ENCODE assay signal across 11 mouse cellular contexts in the genomic region with DNA sequence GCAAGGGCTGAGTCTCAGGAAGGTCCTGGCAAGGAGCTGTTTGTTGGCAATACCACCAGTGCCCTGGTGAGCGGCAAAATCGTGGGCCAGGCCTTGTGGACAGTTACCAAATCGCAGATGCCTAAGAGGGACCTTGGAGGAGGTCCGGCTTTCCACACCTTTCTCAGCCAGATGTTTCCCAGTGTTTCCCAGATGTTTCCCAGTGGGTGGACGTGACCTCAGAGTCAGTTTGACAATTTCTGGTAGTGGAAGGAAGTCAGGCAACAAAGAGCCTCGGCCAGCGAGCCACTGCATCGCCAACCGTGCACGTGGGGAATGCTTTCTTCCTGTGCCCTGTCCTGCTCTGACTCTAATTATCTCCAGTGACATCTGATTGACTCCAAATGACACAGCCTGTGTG.
DNase-seq lines count a peak whose midpoint lies in the region; ATAC-seq and TF ChIP-seq lines count a peak whose summit lies in the region.
"Had no signal": no experiment of that assay in that cellular context is flagged by ENCODE, and none has a peak within 500 bp of the region (broad histone marks: within the 10 kb centered on the region; RNA-seq: fewer than 3 reads in every experiment).

No protein-coding gene starts in this region.

- H3K4me2 ChIP-seq in hindbrain, postnatal 0 days (ENCODE audit: low read depth, low read length): no peak overlapping the region
- H3K4me2 ChIP-seq in hindbrain, embryonic 14.5 days (replicated peaks): no peak overlapping the region
- H3K4me2 ChIP-seq in limb, embryonic 11.5 days (ENCODE audit: low read depth, severe bottlenecking): no peak overlapping the region
- H3K4me2 ChIP-seq: embryonic facial prominence, embryonic 15.5 days had no signal

- H3K27me3 ChIP-seq in hindbrain, postnatal 0 days (ENCODE audit: insufficient read depth, low read length): no peaks in the 10 kb centered on the region
- H3K27me3 ChIP-seq in hindbrain, embryonic 14.5 days (ENCODE audit: control insufficient read depth, insufficient read depth, low read length): no peaks in the 10 kb centered on the region
- no peaks in the 10 kb centered on the region for H3K27me3 ChIP-seq in limb, embryonic 11.5 days (ENCODE audit: control insufficient read depth, insufficient read depth, low read length)
- H3K27me3 ChIP-seq: embryonic facial prominence, embryonic 15.5 days had no signal

- 0 out of 2 replicates have a peak, but pooled peaks cover 7% of the 10 kb centered on the region for H3K4me1 ChIP-seq in hindbrain, postnatal 0 days (ENCODE audit: insufficient read depth, low read length)
- peaks cover 4% of the 10 kb centered on the region; the same call in 1 of the 2 replicates for H3K4me1 ChIP-seq in hindbrain, embryonic 14.5 days (replicated peaks; ENCODE audit: control insufficient read depth, insufficient read depth, low read length)
- peaks cover 31% of the 10 kb centered on the region for H3K4me1 ChIP-seq in limb, embryonic 11.5 days (ENCODE audit: control insufficient read depth, insufficient read depth, low read length)

- H3K9ac ChIP-seq in hindbrain, postnatal 0 days (replicated peaks; ENCODE audit: low read length): no peak overlapping the region
- no peak overlapping the region for H3K9ac ChIP-seq in hindbrain, embryonic 14.5 days
- H3K9ac ChIP-seq in limb, embryonic 11.5 days (ENCODE audit: low read length): no peak overlapping the region
- H3K9ac ChIP-seq: embryonic facial prominence, embryonic 15.5 days; liver, embryonic 14.5 days had no signal

- no peaks in the 10 kb centered on the region for H3K36me3 ChIP-seq in hindbrain, postnatal 0 days (ENCODE audit: insufficient read depth, low read length)
- no peaks in the 10 kb centered on the region for H3K36me3 ChIP-seq in hindbrain, embryonic 14.5 days (replicated peaks; ENCODE audit: control insufficient read depth, insufficient read depth)
- no peaks in the 10 kb centered on the region for H3K36me3 ChIP-seq in limb, embryonic 11.5 days (ENCODE audit: control insufficient read depth, insufficient read depth, low read length)
- H3K36me3 ChIP-seq: embryonic facial prominence, embryonic 15.5 days had no signal

- DNase-seq in embryo, embryonic 10 days (ENCODE audit: low spot score): peak; percentile 51
- DNase-seq in embryo, embryonic 9.5 days (ENCODE audit: extremely low spot score): no peak
- no peak for DNase-seq in hindbrain, postnatal 0 days (ENCODE audit: low spot score)
- no peak for DNase-seq in hindbrain, embryonic 14.5 days (ENCODE audit: low spot score)
- DNase-seq in cerebellum, postnatal 10 days: peak; percentile 80 to 86
- DNase-seq in limb, embryonic 11.5 days (ENCODE audit: low spot score): peak; percentile 52
- no peak for DNase-seq in thymus, postnatal 36 days
- DNase-seq in adipocyte (ENCODE audit: low spot score): no peak
- DNase-seq: kidney, adult 11 months had no signal

- no peak for TF ChIP-seq CTCF in hindbrain, postnatal 0 days (IDR thresholded peaks at IDR 0.05; ENCODE audit: low read depth)

- peak; percentile 19; the same call in 1 of the 2 replicates for ATAC-seq in hindbrain, postnatal 0 days
- ATAC-seq in hindbrain, embryonic 14.5 days (ENCODE audit: low FRiP score): no peak
- ATAC-seq in limb, embryonic 11.5 days (ENCODE audit: insufficient number of reproducible peaks, low FRiP score, low TSS enrichment, low read depth): 0 out of 2 replicates have a peak, but pooled peaks have one; percentile 24

- H3K4me3 ChIP-seq in hindbrain, postnatal 0 days (ENCODE audit: low read length): no peak overlapping the region
- H3K4me3 ChIP-seq in hindbrain, embryonic 14.5 days (replicated peaks; ENCODE audit: low read length): no peak overlapping the region
- no peak overlapping the region for H3K4me3 ChIP-seq in limb, embryonic 11.5 days (ENCODE audit: low read depth, low read length)
- H3K4me3 ChIP-seq: embryonic facial prominence, embryonic 15.5 days had no signal

- H3K27ac ChIP-seq in hindbrain, postnatal 0 days: no peak overlapping the region
- H3K27ac ChIP-seq in hindbrain, embryonic 14.5 days: no peak overlapping the region
- no peak overlapping the region for H3K27ac ChIP-seq in limb, embryonic 11.5 days (replicated peaks; ENCODE audit: low read depth, low read length)
- H3K27ac ChIP-seq: embryonic facial prominence, embryonic 15.5 days; liver, embryonic 14.5 days had no signal

- WGBS in hindbrain, postnatal 0 days: 49% methylated on average over 10 of the region's 10 CpGs
- 40% methylated on average over 10 of the region's 10 CpGs for WGBS in hindbrain, embryonic 14.5 days
- 25% methylated on average over 10 of the region's 10 CpGs for WGBS in limb, embryonic 11.5 days

- H3K9me3 ChIP-seq in hindbrain, postnatal 0 days (ENCODE audit: low read length): no peaks in the 10 kb centered on the region
- no peaks in the 10 kb centered on the region for H3K9me3 ChIP-seq in hindbrain, embryonic 14.5 days (ENCODE audit: control insufficient read depth, low read length)
- H3K9me3 ChIP-seq in limb, embryonic 11.5 days (ENCODE audit: control insufficient read depth, low read length): no peaks in the 10 kb centered on the region
- H3K9me3 ChIP-seq: embryonic facial prominence, embryonic 15.5 days had no signal

Comparison
In these comparisons a context has a peak if more than half of its experiments do, and no peak if none do; other contexts are left out.
1. DNase-seq: peak in embryo, embryonic 10 days (single experiment), cerebellum, postnatal 10 days (2 of 2) and limb, embryonic 11.5 days (single experiment); none in embryo, embryonic 9.5 days (single experiment), hindbrain, postnatal 0 days (single experiment), hindbrain, embryonic 14.5 days (single experiment), thymus, postnatal 36 days (0 of 2) and adipocyte (single experiment).